Mouse (Mus musculus) kidney, embryonic 16.5 days (tissue): Measurements from ENCODE around the gene Rnf130. TPM values are rescaled to one million over a fixed set of nuclear protein-coding genes. Genes with fewer than 3 reads are reported as not detected.

Source experiments
- ATAC-seq: fragments of 200-750 bp; cut with Nextera tagmentation; 2 replicates; pipeline ENCODE4 v1.8.0; 2017; ENCODE audit warnings: moderate TSS enrichment; ENCODE audit not compliant: low FRiP score, low TSS enrichment
- H3K27ac ChIP-seq: fragments of 300-500 bp; sonication (generic); 2 replicates; pipeline ENCODE4 v1.5.1; 2014; ENCODE audit warnings: low read length
- H3K27me3 ChIP-seq: fragments of 300-500 bp; sonication (generic); 2 replicates; pipeline ENCODE4 v1.6.1; 2014; ENCODE audit warnings: low read length, control low read depth, mixed read lengths; ENCODE audit not compliant: insufficient read depth
- H3K36me3 ChIP-seq: fragments of 300-500 bp; sonication (generic); 2 replicates; pipeline ENCODE4 v1.6.1; 2014; ENCODE audit warnings: low read length, control low read depth, mixed read lengths; ENCODE audit not compliant: insufficient read depth
- H3K4me1 ChIP-seq: fragments of 300-500 bp; sonication (generic); 2 replicates; pipeline ENCODE4 v1.6.1; 2014; ENCODE audit warnings: low read length, control low read depth, mixed read lengths; ENCODE audit not compliant: insufficient read depth
- H3K4me2 ChIP-seq: fragments of 300-500 bp; sonication (generic); replicated peaks from 2 replicates; pipeline ENCODE4 v1.6.1; 2014; ENCODE audit warnings: low read depth, low read length
- H3K4me3 ChIP-seq: fragments of 300-500 bp; sonication (generic); 2 replicates; pipeline ENCODE4 v1.5.1; 2014; ENCODE audit warnings: mild to moderate bottlenecking, low read length
- H3K9ac ChIP-seq: fragments of 300-500 bp; sonication (generic); replicated peaks from 2 replicates; pipeline ENCODE4 v1.6.1; 2014; ENCODE audit warnings: low read length
- H3K9me3 ChIP-seq: fragments of 300-500 bp; sonication (generic); 2 replicates; pipeline ENCODE4 v1.6.1; 2016; ENCODE audit warnings: low read length, control low read depth
- WGBS: fragments of 180-500 bp; shearing (Covaris S2); extraction: QIAGEN DNeasy Blood & Tissue Kit; methylation state at CpG from one replicate; pipeline ENCODE4 v1.1.7; 2014; 5-methylcytosine and 5-hydroxymethylcytosine counted together
- polyA plus RNA-seq: library from polyadenylated mRNA; unstranded; fragments of >200 nt; fragmentation: Nextera tagmentation; extraction: Ambion mirVana; gene quantifications from 2 replicates; pipeline ENCODE4 v1.2.1, GENCODE M21; 2015

The Rnf130 gene
- polyA plus RNA-seq, result 33.8 and 50.6 TPM in 2 replicates

GRCm38 (mm10) chr11:50024833-50025720 lies at the start of gene Rnf130:
Gene Rnf130, plus strand, starts transcription at chr11:50025346.
- under 1% methylated on average over 85 of the region's 129 CpGs for WGBS
- Histone ChIP-seq H3K36me3 (no peaks in the 10 kb centered on the region), H3K4me2 (peak within 1 kb of the TSS; percentile 89), H3K9me3 (no peaks in the 10 kb centered on the region), H3K4me3 (peak within 1 kb of the TSS; percentile 91), H3K27ac (peak within 1 kb of the TSS; percentile 92), H3K27me3 (no peaks in the 10 kb centered on the region), H3K4me1 (peaks cover 18% of the 10 kb centered on the region), H3K9ac (peak within 1 kb of the TSS; percentile 99)
- peak; percentile 94 for ATAC-seq

GRCm38 (mm10) chr11:49977963-49978568 lies 47.1 kb upstream of the Rnf130 start:
- Histone ChIP-seq H3K4me1 (no peaks in the 10 kb centered on the region), H3K9me3 (no peaks in the 10 kb centered on the region), H3K36me3 (no peaks in the 10 kb centered on the region), H3K4me2 (no peak overlapping the region), H3K27me3 (no peaks in the 10 kb centered on the region), H3K27ac (no peak overlapping the region), H3K9ac (no peak overlapping the region), H3K4me3 (no peak overlapping the region)
- ATAC-seq, result no peak
- WGBS, result 74% methylated on average over 10 of the region's 10 CpGs

- Histone ChIP-seq H3K9ac (no peak overlapping the region), H3K4me1 (no peaks in the 10 kb centered on the region), H3K4me2 (no peak overlapping the region), H3K9me3 (no peaks in the 10 kb centered on the region), H3K27me3 (no peaks in the 10 kb centered on the region), H3K4me3 (no peak overlapping the region), H3K27ac (no peak overlapping the region), H3K36me3 (no peaks in the 10 kb centered on the region)
- no peak for ATAC-seq
- WGBS, result 93% methylated on average over 8 of the region's 8 CpGs
Observed at GRCm38 (mm10) chr11:49978935-49979334, 46.2 kb upstream of the Rnf130 start.

GRCm38 (mm10) chr11:49980681-49981235 lies 44.4 kb upstream of the Rnf130 start:
- Histone ChIP-seq H3K9me3 (no peaks in the 10 kb centered on the region), H3K27me3 (no peaks in the 10 kb centered on the region), H3K36me3 (no peaks in the 10 kb centered on the region), H3K4me3 (no peak overlapping the region), H3K27ac (no peak overlapping the region), H3K4me2 (no peak overlapping the region), H3K9ac (no peak overlapping the region), H3K4me1 (no peaks in the 10 kb centered on the region)
- ATAC-seq, result no peak
- 71% methylated on average over 6 of the region's 6 CpGs for WGBS

GRCm38 (mm10) chr11:49981321-49981963 lies 43.7 kb upstream of the Rnf130 start:
- no peaks in the 10 kb centered on the region for H3K4me1 ChIP-seq
- H3K4me2 ChIP-seq, result no peak overlapping the region
- H3K36me3 ChIP-seq, result no peaks in the 10 kb centered on the region
- H3K9me3 ChIP-seq, result no peaks in the 10 kb centered on the region
- H3K4me3 ChIP-seq, result no peak overlapping the region
- ATAC-seq, result no peak
- WGBS, result 76% methylated on average over 7 of the region's 7 CpGs
- no peak overlapping the region for H3K27ac ChIP-seq
- no peak overlapping the region for H3K9ac ChIP-seq
- H3K27me3 ChIP-seq, result no peaks in the 10 kb centered on the region

GRCm38 (mm10) chr11:49982094-49982493 lies 43.1 kb upstream of the Rnf130 start:
- Histone ChIP-seq H3K4me2 (no peak overlapping the region), H3K4me3 (no peak overlapping the region)

GRCm38 (mm10) chr11:49982881-49983280 lies 42.3 kb upstream of the Rnf130 start:
- 31% methylated on average over 4 of the region's 4 CpGs for WGBS

More at GRCm38 (mm10) chr11:49982094-49982493, 43.1 kb upstream of the Rnf130 start:
- Histone ChIP-seq H3K27ac (no peak overlapping the region), H3K4me1 (no peaks in the 10 kb centered on the region), H3K36me3 (no peaks in the 10 kb centered on the region), H3K9ac (no peak overlapping the region), H3K9me3 (no peaks in the 10 kb centered on the region), H3K27me3 (no peaks in the 10 kb centered on the region)
- WGBS, result 82% methylated on average over 4 of the region's 4 CpGs
- ATAC-seq, result no peak

GRCm38 (mm10) chr11:49983875-49984552 lies 41.1 kb upstream of the Rnf130 start:
- 82% methylated on average over 4 of the region's 4 CpGs for WGBS
- Histone ChIP-seq H3K4me3 (no peak overlapping the region), H3K27me3 (no peaks in the 10 kb centered on the region), H3K9ac (no peak overlapping the region), H3K4me2 (no peak overlapping the region), H3K27ac (no peak overlapping the region), H3K36me3 (no peaks in the 10 kb centered on the region), H3K4me1 (no peaks in the 10 kb centered on the region), H3K9me3 (no peaks in the 10 kb centered on the region)
- ATAC-seq, result no peak

More at GRCm38 (mm10) chr11:49982881-49983280, 42.3 kb upstream of the Rnf130 start:
- ATAC-seq, result no peak
- Histone ChIP-seq H3K36me3 (no peaks in the 10 kb centered on the region), H3K9me3 (no peaks in the 10 kb centered on the region), H3K27me3 (no peaks in the 10 kb centered on the region), H3K4me2 (no peak overlapping the region), H3K4me1 (no peaks in the 10 kb centered on the region), H3K4me3 (no peak overlapping the region), H3K27ac (no peak overlapping the region), H3K9ac (no peak overlapping the region)

- no peak for ATAC-seq
- no peak overlapping the region for H3K4me2 ChIP-seq
- no peak overlapping the region for H3K9ac ChIP-seq
- no peak overlapping the region for H3K27ac ChIP-seq
- no peaks in the 10 kb centered on the region for H3K36me3 ChIP-seq
- no peaks in the 10 kb centered on the region for H3K9me3 ChIP-seq
- no peaks in the 10 kb centered on the region for H3K27me3 ChIP-seq
- 85% methylated on average over 4 of the region's 4 CpGs for WGBS
- H3K4me1 ChIP-seq, result no peaks in the 10 kb centered on the region
- no peak overlapping the region for H3K4me3 ChIP-seq
Observed at GRCm38 (mm10) chr11:49985009-49985408, 40.1 kb upstream of the Rnf130 start.
